Mouse (Mus musculus) embryonic fibroblast, embryonic 13.5 days (primary cell): ENCODE measurements around the gene Has1. TPM values are rescaled to one million over a fixed set of nuclear protein-coding genes. Genes with fewer than 3 reads are reported as not detected.

Experiments used
- H3K27ac ChIP-seq: 2 replicates; pipeline ENCODE4 v1.5.1; 2012; ENCODE audit warnings: low read length, control low read depth, inconsistent platforms; ENCODE audit not compliant: insufficient read depth
- H3K4me1 ChIP-seq: 2 replicates; pipeline ENCODE4 v1.6.1; 2011; ENCODE audit warnings: low read length; ENCODE audit not compliant: control insufficient read depth, insufficient read depth
- H3K4me3 ChIP-seq: 2 replicates; pipeline ENCODE4 v1.5.1; 2011; ENCODE audit warnings: mild to moderate bottlenecking, control low read depth, low read length; ENCODE audit not compliant: insufficient read depth
- CTCF ChIP-seq: IDR thresholded peaks from 2 replicates; pipeline ENCODE4 v1.5.1; 2011; ENCODE audit warnings: mild to moderate bottlenecking, control low read depth, low read length, moderate library complexity, borderline replicate concordance; ENCODE audit not compliant: insufficient read depth
- POLR2A ChIP-seq: IDR thresholded peaks from 2 replicates; pipeline ENCODE4 v1.6.1; 2011; ENCODE audit warnings: low read depth, mild to moderate bottlenecking, control low read depth, low read length, moderate library complexity
- polyA plus RNA-seq: library from polyadenylated mRNA; stranded (reverse); fragments of >200 nt; gene quantifications from 2 replicates; pipeline ENCODE4 v1.2.4, GENCODE M21; 2011; ENCODE audit warnings: low read depth; ENCODE audit not compliant: missing spikeins, insufficient read length

Gene Has1
- polyA plus RNA-seq, 1 experiment = not detected

DNA sequence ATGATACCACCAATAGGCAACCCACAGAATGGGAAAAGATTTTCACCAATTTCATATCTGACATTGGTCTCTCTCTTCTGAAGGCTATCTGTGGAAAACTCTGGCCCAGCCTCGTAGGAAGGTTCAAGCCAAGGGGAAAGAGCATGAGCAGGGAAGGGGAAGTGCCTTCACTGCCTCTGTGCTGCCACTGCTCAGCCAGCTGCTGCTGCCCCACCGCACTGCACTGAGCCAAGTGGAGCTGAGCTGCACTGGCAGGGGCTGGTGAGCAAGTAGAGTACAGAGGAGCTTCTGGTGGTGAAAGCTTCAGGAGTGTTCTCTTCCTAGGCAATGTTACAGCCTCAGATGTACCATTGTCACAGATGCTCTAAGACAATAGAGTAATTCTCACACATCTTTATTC is 59.5 kb downstream of the Has1 start:
- TF ChIP-seq POLR2A = no peak
- TF ChIP-seq CTCF = no peak
- Histone ChIP-seq H3K4me3 (no peak overlapping the region), H3K27ac (no peak overlapping the region), H3K4me1 (peaks cover 13% of the 10 kb centered on the region)

Other genes starting within 250 kb of the Has1 start
- 78.7 and 92.3 TPM in 2 replicates for gene Lnpep, start 230.2 kb downstream of the Has1 start, polyA plus RNA-seq
- gene Vmn2r90, start 151.5 kb downstream of the Has1 start, polyA plus RNA-seq = not detected in 2 replicates
- gene Spaca6, start 28.0 kb downstream of the Has1 start, polyA plus RNA-seq = 122 and 140 TPM in 2 replicates
- not detected in 2 replicates for gene Fpr1, start 28.7 kb upstream of the Has1 start, polyA plus RNA-seq
- not detected in 2 replicates for gene Fpr2, start 32.6 kb upstream of the Has1 start, polyA plus RNA-seq
- gene Fpr3, start 32.6 kb upstream of the Has1 start, polyA plus RNA-seq = not detected in 2 replicates
- gene Fpr-rs4, start 166.5 kb upstream of the Has1 start, polyA plus RNA-seq = not detected in 2 replicates
- gene Vmn2r124, start 194.2 kb upstream of the Has1 start, polyA plus RNA-seq = not detected in 2 replicates
- gene Vmn2r91, start 229.8 kb upstream of the Has1 start, polyA plus RNA-seq = not detected in 2 replicates